Mouse (Mus musculus) macrophage (primary cell): Measurements from ENCODE around the gene Camp. TPM values are rescaled to one million over a fixed set of nuclear protein-coding genes. Genes with fewer than 3 reads are reported as not detected.
"Not testable (repeated sequence)": the region's sequence is repeated elsewhere in the genome, so short reads cannot be mapped to it uniquely, and the experiment has no call there.

Source experiments
- H3K27ac ChIP-seq: fragments of 350-480 bp; formaldehyde crosslinking; 2 replicates; pipeline ENCODE4 v1.9.0; 2021
- H3K36me3 ChIP-seq: fragments of 350-480 bp; formaldehyde crosslinking; 2 replicates; pipeline ENCODE4 v1.9.0; 2021; ENCODE audit errors: inconsistent target
- H3K4me3 ChIP-seq: fragments of 350-480 bp; formaldehyde crosslinking; 2 replicates; pipeline ENCODE4 v1.9.0; 2021; ENCODE audit errors: inconsistent target
- H3K79me2 ChIP-seq: fragments of 350-480 bp; formaldehyde crosslinking; 2 replicates; pipeline ENCODE4 v1.9.0; 2021; ENCODE audit errors: inconsistent target
- WGBS: methylation state at CpG from one replicate; pipeline ENCODE4 v1.1.7; 2026; ENCODE audit warnings: inconsistent platforms; ENCODE audit not compliant: missing documents; 5-methylcytosine and 5-hydroxymethylcytosine counted together
- polyA plus RNA-seq: library from polyadenylated mRNA; stranded (reverse); fragments of 250-400 nt; gene quantifications from 3 replicates; pipeline ENCODE4 v1.2.4, GENCODE M21; 2018; ENCODE audit warnings: inconsistent platforms

Gene Camp
- polyA plus RNA-seq, 1 experiment from 2014 or later = 0.67 TPM

DNA sequence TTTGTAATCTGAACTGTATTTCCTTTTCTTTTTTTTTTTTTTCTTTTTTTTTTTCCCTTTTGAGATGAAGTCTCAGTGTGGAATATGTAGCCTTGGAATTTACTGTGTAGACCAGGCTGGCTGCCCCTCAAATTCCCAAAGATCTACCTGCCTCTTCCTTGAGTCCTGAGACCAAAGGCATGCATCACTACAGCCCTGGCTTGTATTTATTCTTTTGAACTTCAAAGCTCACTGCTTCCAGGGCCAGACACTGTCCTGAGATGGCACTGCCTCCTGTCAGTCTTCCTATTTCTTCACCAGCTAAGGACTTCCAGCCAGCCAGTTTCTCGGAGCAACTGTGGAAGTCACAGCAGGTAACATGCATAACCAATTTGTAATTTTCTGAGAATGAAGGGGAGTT lies 37.4 kb downstream of the Camp start, which contains the start of gene Spink8:
Gene Spink8, plus strand, starts transcription at position 301 of the 400 bp plus-strand sequence.
- Histone ChIP-seq H3K79me2 (no peaks in the 10 kb centered on the region), H3K4me3 (no peak within 1 kb of the TSS), H3K36me3 (no peaks in the 10 kb centered on the region), H3K27ac (no peak within 1 kb of the TSS)
- WGBS = 86% methylated on average over 1 of the region's 1 CpGs

DNA sequence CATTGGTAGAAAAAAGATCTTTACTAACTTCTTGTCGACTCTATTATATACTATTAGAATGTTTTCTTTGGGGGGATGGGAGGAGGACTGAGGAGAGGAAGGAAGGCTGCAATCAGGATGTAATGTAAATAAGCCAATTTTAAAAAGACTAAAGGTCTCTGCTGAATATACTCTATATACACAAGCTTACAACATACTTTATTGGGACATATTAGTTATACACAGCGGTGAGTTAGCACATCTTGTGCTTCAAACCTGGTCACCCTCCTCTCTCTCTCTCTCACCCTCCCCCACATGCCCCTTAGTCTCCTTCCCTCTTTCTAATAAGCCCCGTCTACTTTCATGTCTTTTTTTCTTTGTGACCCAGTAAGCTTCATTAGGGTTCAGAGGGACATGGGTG lies 41.5 kb downstream of the Camp start:
- Histone ChIP-seq H3K79me2 (no peaks in the 10 kb centered on the region), H3K27ac (no peak overlapping the region), H3K36me3 (no peaks in the 10 kb centered on the region), H3K4me3 (no peak overlapping the region)
- 43% methylated on average over 2 of the region's 3 CpGs for WGBS

DNA sequence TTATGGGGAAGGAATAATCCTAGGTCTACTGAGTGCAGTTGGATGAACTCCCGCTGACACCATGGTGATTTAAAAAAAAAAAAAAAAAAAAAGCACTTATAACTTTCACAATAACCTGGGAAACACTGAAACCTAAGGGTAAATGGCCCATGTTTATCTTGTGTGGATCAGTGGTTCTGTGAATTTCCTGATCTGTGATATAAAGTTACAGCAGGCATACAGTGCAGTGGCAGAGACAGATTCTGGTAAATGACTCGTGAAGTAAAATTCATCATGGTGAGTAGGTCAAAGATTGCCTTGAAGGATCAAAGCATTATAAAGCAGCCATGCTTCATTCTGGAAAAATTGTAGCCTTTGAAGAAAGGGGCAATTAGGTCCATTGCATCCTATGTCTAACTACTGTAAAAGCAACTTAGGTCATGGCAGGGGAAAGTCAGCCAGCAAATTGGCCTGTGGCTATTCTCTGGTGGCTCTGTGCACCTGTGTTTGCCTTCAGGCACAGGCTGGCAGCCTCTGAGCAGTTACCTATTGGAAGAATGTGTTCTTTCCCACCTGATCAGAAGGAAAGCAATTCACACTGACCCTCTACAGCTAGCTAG lies 42.6 kb downstream of the Camp start:
- Histone ChIP-seq H3K36me3 (no peaks in the 10 kb centered on the region), H3K27ac (no peak overlapping the region), H3K79me2 (no peaks in the 10 kb centered on the region), H3K4me3 (no peak overlapping the region)
- 100% methylated on average over 2 of the region's 2 CpGs for WGBS

DNA sequence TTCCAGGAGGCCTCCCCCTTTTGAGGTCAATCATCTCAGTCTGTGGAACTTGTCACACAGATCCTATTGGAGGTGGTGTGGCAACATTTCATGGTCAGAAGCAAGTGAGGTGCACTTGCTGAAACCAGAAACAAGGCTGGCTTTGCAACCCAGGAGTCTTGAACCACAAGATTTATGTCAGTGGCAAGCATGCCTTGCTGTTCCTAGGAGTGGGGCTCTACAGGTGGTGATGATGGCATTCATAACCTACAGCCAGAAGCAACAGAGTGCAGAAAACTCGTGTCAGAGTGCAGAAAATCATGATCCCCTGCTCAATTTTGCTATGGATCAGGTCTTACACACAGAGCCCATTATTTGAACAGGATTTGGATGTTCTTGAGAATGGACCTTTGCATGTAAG lies 43.2 kb downstream of the Camp start:
- Histone ChIP-seq H3K4me3 (no peak overlapping the region), H3K36me3 (no peaks in the 10 kb centered on the region), H3K27ac (no peak overlapping the region), H3K79me2 (no peaks in the 10 kb centered on the region)
- WGBS = 67% methylated on average over 1 of the region's 1 CpGs

DNA sequence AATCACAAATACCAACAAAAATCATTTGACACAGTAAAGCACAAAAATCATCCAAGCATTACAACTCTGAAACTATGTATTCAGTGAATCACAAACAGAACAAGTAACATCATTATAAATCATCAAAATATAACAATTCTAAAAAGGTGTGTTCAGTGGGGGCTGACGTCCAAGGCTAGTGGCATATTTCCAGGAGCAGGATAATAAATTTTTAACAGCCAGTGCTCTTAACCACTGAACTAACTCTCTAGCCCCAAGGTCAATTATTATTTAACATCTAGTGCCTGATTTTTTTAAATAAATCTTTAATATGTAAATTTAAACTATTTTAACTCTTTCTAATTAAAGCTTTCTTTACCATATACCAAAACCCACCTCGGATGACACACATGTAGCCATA lies 43.8 kb downstream of the Camp start:
- not testable (repeated sequence) for H3K36me3 ChIP-seq, H3K4me3 ChIP-seq, H3K79me2 ChIP-seq, H3K27ac ChIP-seq
- 90% methylated on average over 2 of the region's 2 CpGs for WGBS

- Histone ChIP-seq H3K79me2 (no peaks in the 10 kb centered on the region), H3K36me3 (no peaks in the 10 kb centered on the region), H3K27ac (no peak overlapping the region), H3K4me3 (no peak overlapping the region)
- 92% methylated on average over 1 of the region's 1 CpGs for WGBS
Measured at GRCm38 (mm10) chr9:109798051-109798450, 51.4 kb downstream of the Camp start.

Other genes starting within 250 kb of the Camp start
- gene Fbxw24, start 223.6 kb downstream of the Camp start, polyA plus RNA-seq = not detected in 3 replicates
- gene Fbxw25, start 185.0 kb downstream of the Camp start, polyA plus RNA-seq = not detected in 3 replicates
- not detected in 3 replicates for gene Fbxw18, start 146.9 kb downstream of the Camp start, polyA plus RNA-seq
- gene Fbxw26, start 103.5 kb downstream of the Camp start, polyA plus RNA-seq = not detected in 3 replicates
- gene Fbxw27, start 58.9 kb downstream of the Camp start, polyA plus RNA-seq = not detected in 3 replicates
- not detected in 3 replicates for gene Spink8, start 37.3 kb downstream of the Camp start, polyA plus RNA-seq
- gene Nme6, start 16.9 kb downstream of the Camp start, polyA plus RNA-seq = 12.4 to 23.1 TPM (median 13.3 TPM) in 3 replicates
- gene Cdc25a, start 26.0 kb upstream of the Camp start, polyA plus RNA-seq = 6.2 to 15.8 TPM (median 6.5 TPM) in 3 replicates
- gene Map4, start 81.8 kb upstream of the Camp start, polyA plus RNA-seq = 55.4 to 76.9 TPM (median 66.0 TPM) in 3 replicates